Mouse (Mus musculus): Measurements from ENCODE around the gene Olfr116. TPM values are rescaled to one million over a fixed set of nuclear protein-coding genes. Genes with fewer than 3 reads are reported as not detected.

Gene Olfr116
- not detected in 2 replicates for polyA plus RNA-seq (2012; rRNA removed)

GRCm38 (mm10) chr17:37627009-37627408, at the start of gene Olfr116, which contains the start of gene Olfr115:
Gene Olfr116, minus strand, starts transcription at chr17:37627199.
Gene Olfr115, minus strand, starts transcription at chr17:37627109.

GRCm38 (mm10) chr17:37666688-37667087, 39.7 kb upstream of the Olfr116 start, which contains the start of gene Olfr118:
Gene Olfr118, plus strand, starts transcription at chr17:37666988.

DNA sequence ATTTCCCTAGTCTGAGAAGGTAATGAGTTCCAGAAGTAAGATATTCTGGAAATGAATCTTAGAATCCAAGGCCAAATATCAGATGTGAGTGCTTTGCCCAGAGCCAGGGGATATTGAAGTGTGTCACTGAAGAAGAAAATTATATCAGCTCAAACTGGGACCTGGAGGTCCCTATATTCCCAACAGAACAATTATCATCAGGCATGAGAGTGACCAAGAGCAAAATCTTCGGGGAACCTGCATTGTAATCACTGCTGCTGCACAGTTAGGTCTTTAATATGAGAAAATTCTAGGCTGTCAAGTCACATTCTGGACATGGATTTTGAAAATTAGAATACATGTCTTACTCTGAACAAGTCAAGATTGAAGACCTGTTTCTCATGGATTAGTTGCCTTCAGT, 36.7 kb upstream of the Olfr116 start, which contains the start of gene Olfr117:
TSS of gene Olfr117 (minus strand) at position 101 of the 400 bp plus-strand sequence.

GRCm38 (mm10) chr17:37592643-37593042, 34.4 kb downstream of the Olfr116 start, which contains the start of gene Olfr114:
Gene Olfr114, minus strand, starts transcription at chr17:37592743.

DNA sequence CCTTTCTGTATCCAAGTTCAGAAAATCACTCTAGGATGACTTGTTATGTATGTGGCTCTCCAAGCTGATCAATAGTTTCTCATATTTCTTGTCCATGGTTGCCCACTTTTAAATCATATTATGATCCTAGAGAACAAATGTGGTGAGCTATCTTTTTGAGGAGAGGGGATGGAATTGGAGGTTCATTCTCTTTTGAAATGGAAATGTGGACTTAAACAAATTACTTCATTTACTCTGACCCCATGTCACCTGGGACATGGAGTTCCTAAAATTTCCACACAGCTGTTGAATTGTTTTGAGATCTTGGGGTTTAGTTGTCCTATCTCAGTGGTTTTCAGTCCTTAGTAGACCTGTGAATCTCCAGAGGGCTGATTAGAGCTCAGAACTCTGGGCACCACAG, 49.4 kb downstream of the Olfr116 start, which contains the start of gene Olfr113:
TSS of gene Olfr113 (minus strand) at position 101 of the 400 bp plus-strand sequence.

Other genes with a start within 250 kb of the Olfr116 start
- not detected in 2 replicates for gene Olfr105-ps, start 248.2 kb downstream of the Olfr116 start, polyA plus RNA-seq (2012; rRNA removed)
- gene Olfr106-ps, start 236.8 kb downstream of the Olfr116 start, polyA plus RNA-seq (2012; rRNA removed): not detected in 2 replicates
- gene Olfr107, start 228.0 kb downstream of the Olfr116 start, polyA plus RNA-seq (2012; rRNA removed): not detected in 2 replicates
- gene Olfr108, start 181.7 kb downstream of the Olfr116 start, polyA plus RNA-seq (2012; rRNA removed): not detected in 2 replicates
- not detected in 2 replicates for gene Olfr109, start 168.3 kb downstream of the Olfr116 start, polyA plus RNA-seq (2012; rRNA removed)
- 0.84 and 1.1 TPM in 2 replicates for gene H2-M2, start 143.6 kb downstream of the Olfr116 start, polyA plus RNA-seq (2012; rRNA removed)
- not detected in 2 replicates for gene Olfr110, start 134.7 kb downstream of the Olfr116 start, polyA plus RNA-seq (2012; rRNA removed)
- gene Olfr111, start 119.2 kb downstream of the Olfr116 start, polyA plus RNA-seq (2012; rRNA removed): 0.10 TPM in 1 of 2 replicates, not detected in the other
- not detected in 2 replicates for gene Olfr112, start 57.7 kb downstream of the Olfr116 start, polyA plus RNA-seq (2012; rRNA removed)
- gene Olfr113, start 49.5 kb downstream of the Olfr116 start, polyA plus RNA-seq (2012; rRNA removed): not detected in 2 replicates
- not detected in 2 replicates for gene Olfr114, start 34.5 kb downstream of the Olfr116 start, polyA plus RNA-seq (2012; rRNA removed)
- gene Olfr115, start 90 bp downstream of the Olfr116 start, polyA plus RNA-seq (2012; rRNA removed): not detected in 2 replicates
- not detected in 2 replicates for gene Olfr117, start 36.6 kb upstream of the Olfr116 start, polyA plus RNA-seq (2012; rRNA removed)
- not detected in 2 replicates for gene Olfr118, start 39.8 kb upstream of the Olfr116 start, polyA plus RNA-seq (2012; rRNA removed)
- gene Olfr119, start 69.4 kb upstream of the Olfr116 start, polyA plus RNA-seq (2012; rRNA removed): not detected in 2 replicates
- gene Olfr120, start 94.6 kb upstream of the Olfr116 start, polyA plus RNA-seq (2012; rRNA removed): not detected in 2 replicates
- not detected in 2 replicates for gene Olfr121, start 121.7 kb upstream of the Olfr116 start, polyA plus RNA-seq (2012; rRNA removed)
- gene Olfr122, start 141.4 kb upstream of the Olfr116 start, polyA plus RNA-seq (2012; rRNA removed): not detected in 2 replicates
- not detected in 2 replicates for gene Olfr123, start 166.3 kb upstream of the Olfr116 start, polyA plus RNA-seq (2012; rRNA removed)
- not detected in 2 replicates for gene Olfr124, start 172.7 kb upstream of the Olfr116 start, polyA plus RNA-seq (2012; rRNA removed)
- gene Olfr125, start 205.8 kb upstream of the Olfr116 start, polyA plus RNA-seq (2012; rRNA removed): not detected in 2 replicates
- not detected in 2 replicates for gene Olfr126, start 220.3 kb upstream of the Olfr116 start, polyA plus RNA-seq (2012; rRNA removed)